Mouse (Mus musculus) R1 (cell line): ENCODE data around the gene Cd4.

Experiments
- DNase-seq: peaks from one replicate; pipeline ENCODE4 v3.0.0-alpha.2; 2018; ENCODE audit warnings: low read depth, low spot score

Cd4 gene

DNA sequence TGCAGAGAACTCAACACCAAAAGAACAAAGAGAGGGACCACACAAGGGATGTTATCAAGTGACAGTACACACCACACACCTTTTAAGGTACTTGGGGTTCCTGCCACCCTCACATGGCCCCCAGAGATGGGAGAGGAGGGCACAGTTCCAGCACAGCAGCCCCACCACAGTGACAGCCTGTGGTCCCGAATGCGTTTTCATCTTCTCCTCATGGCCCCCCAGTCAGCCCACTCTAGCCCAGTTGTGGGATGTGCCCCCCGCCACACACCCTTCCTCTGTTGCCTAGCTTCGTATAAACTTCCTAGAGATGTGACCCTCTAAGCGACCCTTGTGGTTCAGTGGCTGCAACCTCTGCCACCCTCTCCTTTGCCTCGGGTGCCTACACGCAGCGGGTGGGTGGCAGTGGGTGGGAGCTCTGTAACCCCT is 2.1 kb downstream of the Cd4 start:
- no peak for DNase-seq

GRCm38 (mm10) chr6:124884714-124885500 is 3.1 kb downstream of the Cd4 start:
- no peak for DNase-seq

DNA sequence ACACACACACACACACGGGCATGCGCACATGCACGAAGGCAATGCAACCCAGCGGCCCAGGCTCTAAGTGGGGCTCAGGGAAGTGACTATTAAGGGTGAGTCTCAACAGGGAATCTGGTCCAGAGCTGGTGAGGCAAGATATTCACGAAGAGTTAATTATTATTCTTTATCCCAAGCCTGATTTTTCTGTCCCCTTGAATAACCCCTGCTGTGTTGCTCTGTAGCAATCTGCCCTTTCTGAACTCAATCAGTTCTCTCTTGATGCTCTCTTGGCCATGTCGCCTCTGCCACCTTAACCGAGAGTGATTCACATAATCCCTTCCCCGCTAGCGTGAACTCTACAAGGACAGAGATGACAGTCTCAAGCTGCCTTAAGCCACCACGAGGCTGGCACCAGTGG is 4.7 kb downstream of the Cd4 start:
- no peak for DNase-seq

DNA sequence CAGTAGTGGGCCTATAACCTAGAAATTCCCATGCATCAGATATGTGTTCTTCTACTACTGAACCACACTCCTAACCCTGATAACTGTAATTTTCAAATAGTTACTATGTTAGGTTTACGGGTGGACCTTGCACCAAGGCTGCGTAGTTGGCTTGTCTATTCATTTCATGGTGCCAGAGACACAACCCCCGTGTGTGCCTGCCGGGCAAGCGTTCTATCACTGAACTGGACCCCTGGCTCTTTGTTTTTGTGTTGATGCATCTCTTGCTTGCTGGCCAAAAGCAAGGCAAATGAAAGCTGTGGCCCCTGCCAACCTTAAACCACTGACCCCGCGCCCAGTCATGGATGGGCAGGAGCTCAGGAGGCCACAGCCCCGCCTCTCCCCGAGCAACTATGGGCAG is 6.2 kb downstream of the Cd4 start:
- DNase-seq = no peak

GRCm38 (mm10) chr6:124879390-124879789 is 8.6 kb downstream of the Cd4 start:
- no peak for DNase-seq

DNA sequence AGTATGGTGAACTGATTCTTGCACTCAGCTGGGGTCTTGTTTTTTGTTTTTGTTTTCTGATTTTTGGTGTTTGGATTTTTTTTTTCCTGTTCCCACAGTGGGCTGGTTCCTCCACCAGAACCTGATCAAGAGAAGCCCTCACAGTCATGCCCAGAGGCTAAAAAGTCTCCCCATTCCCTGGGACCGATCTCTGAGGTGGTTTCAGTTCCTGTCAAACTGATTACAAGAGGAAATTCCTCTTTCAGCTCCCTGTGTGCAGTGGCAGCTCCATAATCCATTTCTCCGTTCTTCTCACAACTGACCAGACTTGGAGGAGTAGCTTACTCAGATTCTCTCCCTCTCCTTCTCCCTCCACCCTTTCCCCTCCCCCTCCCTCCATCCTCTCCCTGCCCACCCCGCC is 13.7 kb downstream of the Cd4 start:
- no peak for DNase-seq

GRCm38 (mm10) chr6:124866560-124866959 is 21.5 kb downstream of the Cd4 start:
- DNase-seq = no peak

- DNase-seq = no peak
These were observed 22.2 kb downstream of the Cd4 start for GRCm38 (mm10) chr6:124865766-124866362.

DNA sequence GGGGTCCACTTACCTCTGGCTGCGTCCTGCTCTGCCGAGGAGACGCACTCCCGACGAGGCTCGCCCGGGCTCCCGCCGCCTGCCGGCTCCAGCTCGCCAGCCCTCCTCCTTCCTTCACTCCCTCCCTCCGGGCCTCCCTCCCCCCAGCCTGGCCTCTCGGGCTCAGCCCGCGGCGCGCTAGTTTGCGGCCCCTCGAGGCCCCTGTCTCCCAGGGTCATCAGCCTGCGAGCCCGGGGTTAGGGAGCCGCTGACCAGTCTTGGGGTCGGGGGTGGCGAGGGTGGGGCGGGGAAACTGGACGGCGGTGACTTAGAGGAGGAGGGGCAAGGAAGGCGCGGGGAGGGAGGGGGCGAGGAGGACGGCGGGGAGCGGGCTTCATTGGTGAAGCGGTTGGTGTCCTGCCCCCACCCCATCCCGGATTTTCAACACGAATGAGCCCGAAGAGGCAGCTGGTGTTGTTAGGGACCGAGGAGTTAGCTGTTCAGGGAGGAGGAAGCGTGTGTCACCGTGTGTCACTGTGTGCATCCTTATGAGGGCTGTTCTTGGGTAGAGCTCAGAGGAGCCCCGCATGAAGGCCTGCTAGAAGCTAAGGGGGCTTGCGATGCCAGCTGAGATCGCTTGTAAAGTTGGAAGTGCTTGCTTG is 24.2 kb downstream of the Cd4 start, which contains the start of gene Gpr162:
Gene Gpr162 (minus strand): TSS at position 326 of the 641 bp plus-strand sequence.
- peak; percentile 42 for DNase-seq

DNA sequence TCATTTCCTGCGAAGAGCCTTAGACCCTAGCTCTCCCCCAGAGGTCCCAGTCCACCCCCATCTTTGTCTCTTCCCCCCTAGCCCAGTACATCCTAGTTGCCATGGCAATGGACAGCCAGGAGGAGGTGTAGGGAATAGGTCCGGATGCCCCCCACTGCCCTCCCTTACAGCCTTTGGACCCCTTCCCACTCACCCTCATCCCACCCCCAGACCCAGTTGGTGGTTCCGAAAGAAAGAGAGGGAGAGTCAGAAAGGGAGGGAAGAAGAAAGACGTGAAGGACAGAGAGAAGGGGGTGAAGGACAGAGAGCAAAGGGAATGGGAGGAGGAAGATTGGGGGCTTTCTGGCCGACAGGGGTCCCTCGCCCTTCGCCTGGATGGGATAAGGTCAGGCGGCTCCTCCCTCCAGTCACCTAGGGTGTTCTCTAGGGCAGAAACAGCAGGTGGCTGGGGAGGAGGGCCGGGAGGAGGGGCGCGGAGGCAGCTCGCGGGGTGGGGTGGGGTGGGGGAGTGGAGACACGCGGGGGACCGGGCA is 24.8 kb downstream of the Cd4 start:
- DNase-seq = peak; percentile 33

GRCm38 (mm10) chr6:124862406-124863124 is 25.5 kb downstream of the Cd4 start:
- DNase-seq = no peak

DNA sequence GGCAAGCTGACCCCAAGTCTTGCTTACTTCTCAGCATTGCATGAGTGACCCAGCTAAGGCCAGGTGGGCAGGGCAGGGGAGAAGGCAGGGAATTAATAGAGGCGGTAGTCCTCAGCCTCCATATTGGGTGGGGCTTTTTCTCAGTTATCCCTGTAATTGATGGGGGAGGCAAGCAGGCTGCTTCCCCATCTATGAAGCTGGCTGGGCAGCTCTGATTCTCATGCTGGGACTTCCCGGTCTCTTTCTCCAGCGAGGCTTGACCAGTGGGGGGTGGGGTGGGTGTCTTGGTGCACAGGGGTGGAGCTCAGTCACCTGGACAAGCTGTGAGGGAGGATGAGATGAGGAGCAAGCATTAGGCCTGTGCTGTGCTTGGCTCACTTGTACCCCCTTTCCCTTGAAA is 26.2 kb downstream of the Cd4 start:
- no peak for DNase-seq

DNA sequence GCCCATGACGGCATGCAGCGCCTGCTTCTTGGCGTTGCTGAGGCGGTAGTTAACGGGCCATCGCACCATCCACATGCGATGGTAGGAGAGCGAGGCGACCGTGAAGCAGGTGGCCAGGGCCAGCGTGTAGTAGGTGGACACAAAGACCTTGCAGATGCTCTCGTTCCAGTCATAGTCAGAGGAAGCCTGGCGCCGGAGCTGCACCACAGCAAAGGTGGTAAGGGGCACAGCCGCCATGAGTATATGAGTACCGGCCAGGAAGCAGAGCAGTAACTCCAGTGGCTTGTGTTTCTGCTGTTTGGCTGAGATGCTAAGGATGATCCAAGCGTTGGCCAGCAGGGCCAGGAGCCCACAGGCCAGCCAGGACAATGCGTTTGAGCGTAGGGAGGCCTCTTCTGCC is 26.8 kb downstream of the Cd4 start:
- no peak for DNase-seq

DNA sequence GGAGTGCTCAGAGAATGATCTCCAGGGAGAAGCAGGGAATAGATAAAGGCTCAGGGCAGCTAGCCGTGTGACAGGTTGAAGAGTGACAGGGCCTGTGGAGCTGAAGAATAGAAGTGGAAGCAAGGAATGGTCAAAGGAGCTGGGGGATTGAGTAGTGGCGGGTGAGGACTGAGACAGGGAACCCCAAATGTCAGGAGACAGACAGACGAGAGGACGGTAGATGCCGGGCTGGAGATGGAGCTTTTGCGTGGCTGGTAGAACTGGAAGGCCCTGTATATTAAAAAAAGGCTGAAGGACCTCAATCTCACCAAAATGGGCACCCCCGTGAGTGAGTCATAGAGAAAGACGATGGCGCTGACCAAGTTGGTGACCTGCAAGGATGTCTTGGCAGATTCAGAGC is 27.5 kb downstream of the Cd4 start:
- no peak for DNase-seq

DNA sequence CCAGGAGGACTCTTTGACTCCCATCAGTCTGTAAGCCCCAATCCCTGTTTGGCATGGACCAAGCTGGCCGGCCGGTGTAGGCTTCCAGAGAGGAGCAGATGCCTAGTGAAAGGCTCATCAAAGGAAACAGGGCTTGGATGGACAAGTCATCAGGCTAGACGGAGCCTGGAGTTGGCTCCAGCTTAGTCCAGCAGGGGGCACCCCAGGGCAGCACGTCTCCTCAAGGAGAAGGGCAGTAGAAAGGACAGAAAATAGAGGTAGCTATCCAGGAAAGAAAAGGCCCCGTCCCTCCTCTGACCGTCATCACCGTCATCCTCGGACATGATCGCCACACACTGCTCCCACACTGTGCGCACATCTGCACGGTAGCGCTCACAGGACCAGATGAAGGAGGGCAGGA is 28.3 kb downstream of the Cd4 start:
- DNase-seq = peak; percentile 75

DNA sequence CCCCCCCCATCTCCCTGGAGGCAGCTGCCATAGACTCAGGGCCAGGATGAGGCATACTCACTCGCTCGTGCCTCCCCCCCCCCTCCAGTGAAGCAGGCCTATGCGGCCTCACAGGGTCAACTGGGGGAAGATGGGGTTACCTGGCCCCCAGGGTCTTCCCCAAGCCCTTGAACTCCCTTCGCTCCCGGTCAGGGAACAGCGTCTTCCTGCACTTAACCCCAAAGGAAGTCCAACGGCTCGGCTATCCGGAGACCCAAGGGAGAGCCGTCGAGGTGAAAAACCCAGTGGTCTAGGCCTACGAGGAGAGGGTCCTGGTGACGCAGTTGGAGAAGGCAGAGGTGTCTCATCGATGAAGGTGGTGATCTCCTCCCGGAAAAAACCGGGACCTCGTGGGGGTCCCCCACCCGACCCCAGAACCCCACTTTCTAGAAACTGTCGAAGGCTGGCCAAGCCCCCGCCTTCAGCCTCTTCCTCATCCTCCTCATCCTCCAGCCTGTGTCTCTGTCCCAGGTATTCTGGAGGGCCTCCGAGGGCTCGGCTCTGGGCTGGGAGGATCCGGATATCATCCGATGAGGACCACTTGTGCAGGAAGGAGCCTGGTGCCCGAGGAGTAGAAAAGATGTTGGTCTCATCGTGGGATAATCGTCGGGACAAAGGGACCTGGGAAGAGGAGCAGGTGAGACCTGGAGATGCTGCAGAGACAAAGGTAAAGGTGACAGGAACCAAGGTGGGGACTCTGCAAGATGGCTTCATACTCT is 29.3 kb downstream of the Cd4 start:
- DNase-seq = no peak

DNA sequence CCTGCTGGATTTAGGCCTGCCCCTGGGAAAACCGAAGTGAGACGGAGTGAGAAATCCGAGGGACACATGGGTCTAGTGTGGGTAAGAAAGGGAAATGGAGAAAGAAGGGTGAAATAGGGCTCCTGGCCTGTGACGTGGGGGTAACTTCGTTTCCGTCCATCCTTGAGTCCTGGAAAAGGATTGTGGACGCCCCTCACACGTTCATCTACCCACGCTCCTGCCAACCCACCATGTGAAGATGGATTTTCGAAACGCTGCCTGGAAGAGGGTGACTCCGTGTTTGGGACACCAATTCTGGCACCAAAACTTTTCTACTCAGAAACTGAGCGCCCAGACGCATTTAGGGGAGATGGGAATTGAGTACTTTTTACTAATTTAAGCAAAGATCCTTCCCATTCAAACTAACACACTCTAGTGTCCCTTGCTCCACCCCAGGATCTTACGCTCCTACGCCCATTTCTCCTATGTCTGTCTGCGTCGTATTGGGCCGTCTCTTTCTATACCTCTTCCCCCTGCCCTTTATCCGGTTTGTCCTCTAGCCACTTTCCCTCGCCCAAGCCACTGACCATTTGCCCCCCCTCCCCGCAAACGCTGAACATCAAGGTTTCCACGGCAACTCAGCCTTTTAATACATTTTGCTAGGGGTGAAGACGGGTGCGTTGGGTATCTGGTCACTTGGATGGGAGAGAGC is 30.0 kb downstream of the Cd4 start:
- no peak for DNase-seq

DNA sequence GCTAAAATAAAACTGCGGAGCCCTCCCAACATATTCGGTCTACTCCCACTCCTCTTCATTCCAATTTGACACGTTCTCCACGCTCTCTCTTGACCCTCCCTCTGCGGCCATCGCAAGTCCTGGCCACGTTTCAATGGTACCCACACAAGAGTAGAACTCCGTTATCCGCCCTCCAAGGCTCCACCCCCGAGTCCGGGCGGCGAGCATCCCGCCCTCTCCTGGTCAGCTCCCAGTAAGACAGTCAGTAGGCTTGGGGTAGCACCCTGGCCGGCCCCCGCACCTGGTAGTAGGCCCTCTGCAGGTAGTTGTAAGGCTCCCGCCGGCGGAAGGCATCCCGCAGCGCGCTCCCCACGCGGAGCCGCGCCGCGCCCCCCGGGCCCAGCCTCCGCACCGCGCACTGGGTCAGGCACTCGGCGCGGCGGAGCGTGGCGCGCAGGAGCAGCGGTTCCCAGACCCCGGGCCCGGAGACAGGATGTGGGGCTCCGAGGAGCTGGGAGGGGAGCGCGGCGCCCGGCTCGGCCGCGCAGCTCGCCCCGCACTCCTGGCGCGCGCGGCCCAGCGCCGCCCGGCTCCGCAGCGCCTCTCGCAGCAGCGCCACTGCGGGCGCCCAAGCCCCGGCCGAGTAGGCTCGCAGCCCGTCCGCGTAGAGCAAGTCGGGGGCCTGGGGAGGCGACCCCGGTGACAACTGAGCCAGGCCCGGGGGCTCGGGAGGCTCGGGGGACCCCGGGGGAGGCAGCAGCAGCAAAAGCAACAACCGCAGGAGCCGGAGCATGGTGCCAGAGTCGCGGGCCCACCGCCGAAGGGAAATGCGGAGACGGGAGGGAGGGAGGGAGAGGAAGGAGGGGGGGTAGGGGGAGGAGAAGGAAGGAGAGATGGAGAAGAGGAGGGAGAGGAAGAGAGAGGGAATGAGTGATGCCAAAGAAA is 30.8 kb downstream of the Cd4 start, which contains the start of gene P3h3:
Gene P3h3 (minus strand): TSS at position 837 of the 924 bp plus-strand sequence.
- DNase-seq = peak; percentile 94

GRCm38 (mm10) chr6:124856321-124856720 is 31.7 kb downstream of the Cd4 start:
- DNase-seq = no peak
